Mouse (Mus musculus) heart, embryonic 11.5 days (tissue): ENCODE data around the gene Epb41l1. TPM values are rescaled to one million over a fixed set of nuclear protein-coding genes. Genes with fewer than 3 reads are reported as not detected.

ENCODE experiments used
- ATAC-seq: fragments of 200-750 bp; cut with Nextera tagmentation; replicated peaks from 2 replicates; pipeline ENCODE4 v1.8.0; 2017; ENCODE audit warnings: moderate library complexity; ENCODE audit not compliant: insufficient number of reproducible peaks, low FRiP score, low TSS enrichment
- H3K27ac ChIP-seq: fragments of 300-500 bp; sonication (generic); 2 replicates; pipeline ENCODE4 v1.5.1; 2014; ENCODE audit warnings: mild to moderate bottlenecking, low read depth, low read length
- H3K27me3 ChIP-seq: fragments of 300-500 bp; sonication (generic); 2 replicates; pipeline ENCODE4 v1.6.1; 2014; ENCODE audit warnings: mild to moderate bottlenecking, low read length, mixed read lengths; ENCODE audit not compliant: control insufficient read depth, insufficient read depth
- H3K36me3 ChIP-seq: fragments of 300-500 bp; sonication (generic); 2 replicates; pipeline ENCODE4 v1.6.1; 2014; ENCODE audit warnings: mild to moderate bottlenecking, low read length, moderate library complexity, mixed read lengths; ENCODE audit not compliant: control insufficient read depth, insufficient read depth
- H3K4me1 ChIP-seq: fragments of 300-500 bp; sonication (generic); 2 replicates; pipeline ENCODE4 v1.6.1; 2014; ENCODE audit warnings: low read length; ENCODE audit not compliant: control insufficient read depth, insufficient read depth
- H3K4me2 ChIP-seq: fragments of 300-500 bp; sonication (generic); 2 replicates; pipeline ENCODE4 v1.6.1; 2014; ENCODE audit warnings: mild to moderate bottlenecking, moderate library complexity
- H3K4me3 ChIP-seq: fragments of 300-500 bp; sonication (generic); 2 replicates; pipeline ENCODE4 v1.5.1; 2014; ENCODE audit warnings: low read depth, low read length
- H3K9ac ChIP-seq: fragments of 300-500 bp; sonication (generic); 2 replicates; pipeline ENCODE4 v1.6.1; 2014; ENCODE audit warnings: mild to moderate bottlenecking, low read depth, low read length, moderate library complexity
- H3K9me3 ChIP-seq: fragments of 300-500 bp; sonication (generic); replicated peaks from 2 replicates; pipeline ENCODE4 v1.6.1; 2016; ENCODE audit warnings: low read length; ENCODE audit not compliant: control insufficient read depth
- WGBS: fragments of 180-500 bp; shearing (Covaris S2); extraction: QIAGEN DNeasy Blood & Tissue Kit; methylation state at CpG from one replicate; pipeline ENCODE4 v1.1.7; 2014; ENCODE audit not compliant: insufficient replicate concordance; 5-methylcytosine and 5-hydroxymethylcytosine counted together
- polyA plus RNA-seq: library from polyadenylated mRNA; unstranded; fragments of >200 nt; fragmentation: Nextera tagmentation; extraction: Ambion mirVana; gene quantifications from 2 replicates; pipeline ENCODE4 v1.2.1, GENCODE M21; 2014

The Epb41l1 gene
- polyA plus RNA-seq, 1 experiment from 2014 or later: 1.6 TPM

DNA sequence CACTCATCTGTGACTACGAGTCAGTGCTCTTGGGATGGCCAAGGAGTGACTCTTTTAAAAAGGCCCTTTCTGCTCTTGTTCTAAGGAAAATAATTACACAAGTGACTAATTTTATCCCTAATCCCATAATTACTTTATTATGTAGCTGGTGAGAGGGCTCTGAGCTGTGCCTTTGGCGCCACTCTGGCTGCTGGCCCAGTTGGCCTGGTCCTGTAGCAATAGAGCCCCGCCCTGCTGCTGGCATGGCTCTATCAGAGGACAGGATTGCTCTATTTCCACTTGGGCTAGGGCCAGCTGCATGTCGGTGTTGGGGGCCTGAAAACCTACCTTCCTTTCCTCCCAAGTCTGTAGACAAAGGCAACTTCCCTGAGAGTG, 36.6 kb downstream of the Epb41l1 start:
- no peak overlapping the region for H3K27ac ChIP-seq
- no peak overlapping the region for H3K9ac ChIP-seq
- no peak overlapping the region for H3K4me2 ChIP-seq
- ATAC-seq: no peak
- peaks cover 4% of the 10 kb centered on the region for H3K4me1 ChIP-seq
- no peak overlapping the region for H3K4me3 ChIP-seq
- 63% methylated on average over 4 of the region's 4 CpGs for WGBS
- no peaks in the 10 kb centered on the region for H3K36me3 ChIP-seq
- no peaks in the 10 kb centered on the region for H3K9me3 ChIP-seq
- no peaks in the 10 kb centered on the region for H3K27me3 ChIP-seq

DNA sequence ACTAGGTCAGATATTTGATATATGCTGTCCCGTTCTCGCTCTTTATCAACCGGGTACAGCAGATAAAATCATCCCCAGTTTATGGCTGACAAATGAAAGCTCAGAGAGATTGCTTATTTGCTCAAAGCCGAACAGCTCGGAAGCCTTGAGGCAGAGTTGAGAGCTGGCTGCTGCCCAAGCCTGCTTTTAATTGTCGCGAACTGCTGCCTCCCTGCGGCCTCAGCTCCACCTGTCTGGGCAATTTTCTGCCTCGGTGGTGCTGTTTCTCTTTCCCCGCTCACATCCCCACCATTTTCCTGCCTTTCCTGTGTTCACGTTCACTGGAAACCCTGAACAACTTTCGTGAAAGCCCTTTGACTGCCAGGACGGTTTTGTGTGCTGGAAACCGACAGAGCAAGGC, 39.8 kb downstream of the Epb41l1 start:
- Histone ChIP-seq H3K9ac (no peak overlapping the region; the same call in 1 of the 2 replicates), H3K4me3 (no peak overlapping the region), H3K4me2 (no peak overlapping the region), H3K27me3 (no peaks in the 10 kb centered on the region), H3K36me3 (no peaks in the 10 kb centered on the region), H3K27ac (no peak overlapping the region), H3K9me3 (no peaks in the 10 kb centered on the region), H3K4me1 (peaks cover 15% of the 10 kb centered on the region)
- no peak for ATAC-seq
- 29% methylated on average over 14 of the region's 14 CpGs for WGBS

DNA sequence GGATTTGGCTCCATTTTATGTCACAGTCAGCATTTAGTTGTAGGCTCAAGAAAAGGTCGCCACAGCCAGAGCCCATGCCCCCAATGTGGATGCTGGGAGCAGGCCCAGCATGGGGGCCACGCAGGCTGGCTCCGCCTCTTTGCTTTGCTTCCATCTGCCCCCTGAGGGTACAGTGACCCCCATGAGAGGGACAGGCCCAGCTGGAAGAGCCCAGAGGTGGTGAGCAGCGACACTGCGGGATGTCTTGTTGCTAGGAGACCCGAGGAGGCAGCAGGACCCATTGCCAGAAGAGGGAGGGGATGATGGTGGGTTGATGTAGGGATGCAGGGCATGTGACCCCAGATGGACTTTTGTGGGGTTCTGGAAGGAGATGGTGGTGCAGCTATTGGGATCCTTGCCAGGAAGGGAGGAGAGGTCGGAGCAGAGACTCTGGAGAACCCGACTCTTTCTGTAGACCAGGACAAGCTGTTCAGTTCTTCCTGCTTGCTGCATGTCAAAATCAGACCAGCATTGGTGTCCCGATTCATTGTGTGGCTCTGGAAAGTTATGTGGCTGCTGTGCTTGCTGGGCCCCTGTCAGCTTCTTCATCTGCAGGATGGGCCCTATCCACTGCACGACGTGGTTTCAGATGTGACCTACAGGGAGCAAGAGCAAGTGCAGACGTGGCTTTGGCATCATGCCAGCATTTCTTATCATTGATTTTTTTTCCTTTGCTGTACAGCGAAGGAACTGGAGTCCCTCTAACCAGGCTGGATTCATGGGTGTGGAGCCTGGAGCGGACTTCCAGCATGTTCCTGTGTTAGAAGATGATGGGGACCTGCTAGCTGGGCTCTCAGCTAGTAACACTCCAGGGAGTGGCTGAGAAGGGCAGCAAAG, 41.7 kb downstream of the Epb41l1 start:
- Histone ChIP-seq H3K27ac (peak overlapping the region; percentile 54), H3K4me2 (peak overlapping the region; percentile 22; the same call in 1 of the 2 replicates), H3K9me3 (no peaks in the 10 kb centered on the region), H3K4me1 (peaks cover 18% of the 10 kb centered on the region), H3K27me3 (no peaks in the 10 kb centered on the region), H3K36me3 (no peaks in the 10 kb centered on the region), H3K4me3 (no peak overlapping the region), H3K9ac (no peak overlapping the region)
- 36% methylated on average over 14 of the region's 14 CpGs for WGBS
- ATAC-seq: peak; percentile 46

DNA sequence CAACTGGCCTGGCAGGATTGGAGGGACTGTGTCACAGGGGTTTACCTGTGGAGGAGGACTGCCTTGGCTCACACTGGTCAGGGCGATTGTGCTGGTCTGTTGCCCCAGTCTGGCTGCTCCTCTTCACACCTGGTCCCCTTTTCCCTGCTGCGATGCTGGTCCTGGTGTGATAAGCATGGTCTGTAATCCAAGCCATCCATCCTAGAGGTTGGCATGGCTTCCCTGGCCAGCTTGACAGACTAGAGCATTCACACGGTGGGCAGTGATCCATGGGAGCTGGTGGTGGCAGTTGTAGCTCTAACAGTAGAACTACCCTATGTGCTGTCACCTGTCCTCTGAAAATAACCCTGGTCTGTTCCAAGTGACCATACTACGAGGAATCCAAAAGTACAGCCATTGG, 43.7 kb downstream of the Epb41l1 start:
- H3K27me3 ChIP-seq: no peaks in the 10 kb centered on the region
- H3K27ac ChIP-seq: no peak overlapping the region
- H3K9ac ChIP-seq: no peak overlapping the region
- no peak overlapping the region for H3K4me3 ChIP-seq
- no peak for ATAC-seq
- no peaks in the 10 kb centered on the region for H3K36me3 ChIP-seq
- no peak overlapping the region for H3K4me2 ChIP-seq
- peaks cover 28% of the 10 kb centered on the region for H3K4me1 ChIP-seq
- no peaks in the 10 kb centered on the region for H3K9me3 ChIP-seq
- WGBS: 82% methylated on average over 4 of the region's 4 CpGs

DNA sequence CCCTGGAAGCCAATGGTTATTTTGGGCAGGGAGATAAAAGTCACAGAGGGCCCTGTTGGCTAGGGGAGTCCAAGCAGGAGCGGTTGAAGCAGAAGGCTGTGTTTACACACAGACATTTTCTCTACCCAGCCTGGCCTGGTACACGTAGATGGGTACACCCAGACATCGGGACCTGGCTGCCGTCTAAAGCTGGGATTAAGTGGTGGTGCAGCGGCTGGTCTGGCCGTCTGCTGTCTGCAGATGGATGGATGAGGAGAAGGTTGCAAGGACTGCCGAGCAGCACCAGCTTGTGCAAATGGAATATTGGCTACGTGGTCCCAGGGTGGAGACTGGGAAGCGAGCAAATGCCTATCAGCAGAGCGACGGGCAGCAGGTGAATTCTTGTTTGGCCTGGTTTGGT, 46.8 kb downstream of the Epb41l1 start:
- no peaks in the 10 kb centered on the region for H3K36me3 ChIP-seq
- 0 out of 2 replicates have a peak overlapping the region, but pooled peaks have one; percentile 41 for H3K27ac ChIP-seq
- WGBS: 67% methylated on average over 11 of the region's 11 CpGs
- H3K4me2 ChIP-seq: no peak overlapping the region
- peaks cover 27% of the 10 kb centered on the region for H3K4me1 ChIP-seq
- no peak overlapping the region for H3K9ac ChIP-seq
- ATAC-seq: no peak
- H3K27me3 ChIP-seq: no peaks in the 10 kb centered on the region
- H3K4me3 ChIP-seq: no peak overlapping the region
- H3K9me3 ChIP-seq: no peaks in the 10 kb centered on the region

DNA sequence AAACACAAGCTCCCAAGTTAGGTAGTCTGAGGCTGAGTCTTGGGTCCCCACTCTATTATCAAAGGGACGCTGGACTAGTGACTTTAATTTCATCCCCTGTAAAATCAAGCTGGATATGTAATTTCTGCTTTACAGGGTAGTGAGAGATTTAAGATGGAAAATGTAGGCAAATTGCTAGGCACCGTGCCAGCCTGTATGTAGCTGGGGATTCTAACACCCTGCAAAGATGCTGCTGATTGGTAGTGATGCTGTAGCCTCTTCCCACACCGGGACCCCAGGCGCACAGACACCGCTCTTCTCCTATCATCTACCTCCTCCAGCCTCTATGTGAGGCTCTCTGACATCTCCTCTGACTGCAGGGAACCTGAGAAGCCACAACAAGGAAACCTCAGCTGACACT, 48.2 kb downstream of the Epb41l1 start:
- no peak for ATAC-seq
- Histone ChIP-seq H3K4me1 (peaks cover 32% of the 10 kb centered on the region), H3K4me2 (no peak overlapping the region), H3K36me3 (no peaks in the 10 kb centered on the region), H3K9me3 (no peaks in the 10 kb centered on the region), H3K4me3 (no peak overlapping the region), H3K27me3 (no peaks in the 10 kb centered on the region), H3K9ac (no peak overlapping the region), H3K27ac (no peak overlapping the region)
- WGBS: 56% methylated on average over 5 of the region's 5 CpGs

DNA sequence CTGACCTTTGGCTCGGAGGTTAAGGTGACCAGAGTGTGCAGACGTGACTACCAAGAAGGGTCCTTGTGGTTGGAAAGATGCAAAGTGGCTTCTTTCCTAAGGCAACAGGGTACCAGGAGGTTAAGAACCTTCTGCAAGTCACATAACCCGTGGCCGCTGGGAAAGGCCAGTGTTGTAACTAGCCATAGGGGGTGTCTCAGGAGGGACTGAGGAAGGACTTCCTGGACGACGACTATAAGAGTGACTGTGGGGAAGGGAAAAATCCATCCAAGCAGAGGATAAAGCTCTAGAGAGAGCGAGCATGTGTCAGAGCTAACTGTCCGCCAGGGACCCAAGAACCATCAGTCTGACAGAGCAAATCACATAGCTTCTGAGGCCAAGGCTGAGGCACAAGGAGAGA, 48.8 kb downstream of the Epb41l1 start:
- Histone ChIP-seq H3K36me3 (no peaks in the 10 kb centered on the region), H3K4me1 (peaks cover 37% of the 10 kb centered on the region), H3K9ac (no peak overlapping the region), H3K27ac (0 out of 2 replicates have a peak overlapping the region, but pooled peaks have one; percentile 31), H3K4me3 (no peak overlapping the region), H3K27me3 (no peaks in the 10 kb centered on the region), H3K4me2 (no peak overlapping the region), H3K9me3 (no peaks in the 10 kb centered on the region)
- ATAC-seq: no peak
- 62% methylated on average over 8 of the region's 8 CpGs for whole genome bisulfite sequencing

DNA sequence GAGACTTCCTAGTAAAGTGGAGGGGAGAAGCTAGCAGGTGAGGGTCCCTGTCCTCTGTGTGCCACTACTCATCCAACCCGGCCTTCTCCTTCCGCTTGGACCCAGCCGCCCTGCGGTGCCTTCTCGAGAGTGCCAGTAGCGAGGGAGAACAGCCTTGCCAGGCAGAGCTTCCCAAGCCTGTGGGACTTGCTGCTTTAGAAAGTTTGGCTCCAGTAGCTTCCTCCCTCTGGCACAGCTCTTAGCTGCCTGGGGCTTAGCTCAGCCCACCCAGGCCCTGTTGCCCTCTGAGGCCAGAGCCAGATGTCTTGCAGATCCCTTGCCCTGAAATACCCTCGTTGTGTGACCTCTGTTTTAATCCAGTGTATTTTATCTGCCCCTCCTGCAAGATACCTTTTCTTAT, 50.2 kb downstream of the Epb41l1 start:
- 82% methylated on average over 7 of the region's 7 CpGs for WGBS
- no peak for ATAC-seq
- no peak overlapping the region for H3K27ac ChIP-seq
- no peaks in the 10 kb centered on the region for H3K36me3 ChIP-seq
- H3K9ac ChIP-seq: no peak overlapping the region
- peaks cover 45% of the 10 kb centered on the region for H3K4me1 ChIP-seq
- no peaks in the 10 kb centered on the region for H3K27me3 ChIP-seq
- H3K4me3 ChIP-seq: no peak overlapping the region
- no peak overlapping the region for H3K4me2 ChIP-seq
- H3K9me3 ChIP-seq: no peaks in the 10 kb centered on the region

- Histone ChIP-seq H3K4me3 (no peak overlapping the region), H3K9me3 (no peaks in the 10 kb centered on the region), H3K4me2 (no peak overlapping the region), H3K27ac (no peak overlapping the region), H3K9ac (no peak overlapping the region), H3K27me3 (peaks cover 5% of the 10 kb centered on the region), H3K36me3 (no peaks in the 10 kb centered on the region), H3K4me1 (peaks cover 46% of the 10 kb centered on the region)
- 84% methylated on average over 8 of the region's 8 CpGs for WGBS
- no peak for ATAC-seq
These were observed 51.6 kb downstream of the Epb41l1 start for GRCm38 (mm10) chr2:156472336-156472735.
